Mouse (Mus musculus): ENCODE results near the gene Tmprss6.

GRCm38 (mm10) chr15:78457193-78457592 lies 11.2 kb downstream of the Tmprss6 start:
- no peak for TF ChIP-seq CTCF (IDR thresholded peaks at IDR 0.05; ENCODE audit: borderline replicate concordance, extremely low read depth, insufficient read depth, insufficient read length)
- no peak for TF ChIP-seq POLR2A (IDR thresholded peaks at IDR 0.05; ENCODE audit: borderline replicate concordance, extremely low read depth, insufficient read depth, insufficient read length, poor library complexity, severe bottlenecking)

Measured in brain, embryonic 14.5 days (tissue).